Mouse (Mus musculus) layer of hippocampus, adult 11-12 months (tissue): ENCODE data around the gene Sod1.

Experiments
- DNase-seq: peaks from one replicate; pipeline ENCODE4 v3.0.0; 2022; ENCODE audit warnings: low spot score

The Sod1 gene

DNA sequence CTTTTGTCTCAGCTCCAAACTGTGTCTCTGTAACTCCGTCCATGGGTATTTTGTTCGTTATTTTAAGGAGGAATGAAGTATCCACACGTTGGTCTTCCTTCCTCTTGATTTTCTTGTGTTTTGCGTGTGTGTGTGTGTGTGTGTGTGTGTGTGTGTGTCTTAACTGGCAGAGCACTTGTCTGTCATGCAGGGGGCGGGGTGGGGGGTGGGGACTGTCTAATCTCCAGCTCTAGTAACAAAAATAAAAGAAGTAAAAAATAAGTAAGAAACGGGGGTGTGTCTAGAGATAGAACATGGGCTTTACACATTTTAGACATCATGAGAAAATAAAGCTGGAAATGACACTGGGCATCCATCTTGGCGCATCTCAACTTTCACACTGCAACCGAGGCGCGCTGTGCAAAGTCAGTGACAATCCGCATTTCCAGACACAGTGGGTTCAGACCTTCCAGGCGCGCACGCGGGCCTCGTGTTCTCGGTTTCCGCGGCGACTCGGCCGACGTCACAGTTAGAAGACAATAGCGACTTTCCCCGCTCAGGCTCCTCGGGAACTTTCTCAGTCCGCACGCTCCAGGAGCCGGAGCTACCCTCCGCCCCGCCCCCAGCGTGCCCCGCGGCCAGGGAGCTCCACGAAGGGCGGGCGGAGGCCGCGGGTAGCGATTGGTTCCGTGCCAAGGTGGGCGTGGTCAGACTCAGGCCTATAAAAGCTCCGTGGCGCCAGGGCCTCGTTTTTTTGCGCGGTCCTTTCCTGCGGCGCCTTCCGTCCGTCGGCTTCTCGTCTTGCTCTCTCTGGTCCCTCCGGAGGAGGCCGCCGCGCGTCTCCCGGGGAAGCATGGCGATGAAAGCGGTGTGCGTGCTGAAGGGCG is at the start of gene Sod1:
TSS of gene Sod1 (plus strand) at position 729 of the 866 bp plus-strand sequence.
- DNase-seq, result peak; percentile 92

DNA sequence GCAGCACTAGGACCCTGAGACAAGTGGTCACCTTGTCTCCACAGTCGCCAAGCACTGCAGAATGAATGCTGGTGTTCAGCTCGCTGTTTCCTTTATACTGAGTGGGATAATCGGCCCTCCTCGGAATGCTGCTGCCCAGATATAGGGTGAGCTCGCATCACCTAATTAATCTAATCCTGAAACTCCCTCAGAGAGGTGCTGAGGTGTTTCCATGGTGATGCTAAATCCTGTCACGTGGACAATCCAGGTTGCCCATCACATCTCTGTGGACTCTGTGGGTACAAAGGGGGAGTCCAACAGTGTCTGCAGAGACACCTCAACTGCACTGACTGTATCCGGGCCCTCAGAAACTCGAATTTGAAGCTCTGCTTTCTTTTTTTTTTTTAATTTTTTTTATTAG is 49.1 kb upstream of the Sod1 start:
- no peak for DNase-seq

- peak; percentile 65 for DNase-seq
Observed at GRCm38 (mm10) chr16:90176472-90176871, 44.1 kb upstream of the Sod1 start.

DNA sequence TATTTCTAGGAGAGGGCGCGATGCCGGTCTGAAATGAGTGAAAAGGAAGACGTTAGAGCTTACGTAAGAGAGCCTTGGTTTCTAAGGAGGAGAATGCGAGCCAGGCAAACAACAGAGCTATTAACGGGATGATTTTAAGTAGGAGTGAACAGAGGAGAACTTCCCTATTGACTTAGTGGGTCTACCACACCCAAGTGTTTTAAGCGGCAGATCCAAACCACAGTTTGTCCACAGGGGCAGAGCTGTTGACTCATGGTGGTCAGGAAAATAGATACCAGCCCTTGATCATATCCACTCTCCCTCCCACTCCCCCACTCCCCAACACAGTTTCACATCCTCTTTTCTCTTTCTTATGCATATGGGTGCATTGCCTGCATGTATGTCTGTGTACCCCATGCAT is 43.1 kb upstream of the Sod1 start:
- DNase-seq, result no peak

GRCm38 (mm10) chr16:90178404-90178803 is 42.1 kb upstream of the Sod1 start:
- DNase-seq, result no peak

GRCm38 (mm10) chr16:90179892-90180291 is 40.7 kb upstream of the Sod1 start:
- DNase-seq, result no peak

GRCm38 (mm10) chr16:90180975-90181374 is 39.6 kb upstream of the Sod1 start:
- DNase-seq, result no peak

- DNase-seq, result no peak
Observed at GRCm38 (mm10) chr16:90181673-90182072, 38.9 kb upstream of the Sod1 start.

GRCm38 (mm10) chr16:90184135-90184534 is 36.4 kb upstream of the Sod1 start:
- no peak for DNase-seq

DNA sequence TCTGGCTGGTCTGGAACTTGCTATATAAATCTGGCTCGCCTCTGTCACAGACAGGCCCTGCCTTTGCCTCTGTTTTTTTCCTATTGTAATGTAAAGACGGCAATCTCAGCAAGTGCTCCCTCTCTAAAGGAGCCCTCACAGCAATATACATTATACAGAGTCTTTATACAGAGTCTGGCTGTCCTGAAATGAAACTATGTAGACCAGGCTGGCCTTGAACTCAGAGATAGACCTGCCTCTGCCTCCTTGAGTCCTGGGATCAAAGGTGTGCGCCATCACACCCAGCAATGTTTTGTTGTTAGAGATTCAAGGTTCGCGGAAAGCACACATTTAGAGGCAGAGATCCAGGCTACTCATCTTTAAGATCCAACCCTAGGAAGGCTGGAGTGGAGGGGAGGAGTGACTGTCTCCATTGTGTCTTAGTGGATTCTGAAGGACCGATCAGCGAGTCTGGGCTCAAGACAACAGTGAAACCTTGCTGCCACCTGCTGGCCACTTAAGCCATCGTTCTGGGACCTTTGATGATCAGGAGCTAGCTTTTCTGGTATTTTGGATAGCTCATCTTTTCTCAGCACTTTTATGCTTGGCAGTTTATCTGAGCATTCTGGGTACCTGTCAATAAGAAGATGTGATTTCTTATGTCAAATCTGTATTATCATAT is 34.5 kb upstream of the Sod1 start:
- peak; percentile 87 for DNase-seq

- no peak for DNase-seq
Observed at GRCm38 (mm10) chr16:90187453-90187852, 33.1 kb upstream of the Sod1 start.

GRCm38 (mm10) chr16:90191289-90191688 is 29.3 kb upstream of the Sod1 start:
- no peak for DNase-seq

DNA sequence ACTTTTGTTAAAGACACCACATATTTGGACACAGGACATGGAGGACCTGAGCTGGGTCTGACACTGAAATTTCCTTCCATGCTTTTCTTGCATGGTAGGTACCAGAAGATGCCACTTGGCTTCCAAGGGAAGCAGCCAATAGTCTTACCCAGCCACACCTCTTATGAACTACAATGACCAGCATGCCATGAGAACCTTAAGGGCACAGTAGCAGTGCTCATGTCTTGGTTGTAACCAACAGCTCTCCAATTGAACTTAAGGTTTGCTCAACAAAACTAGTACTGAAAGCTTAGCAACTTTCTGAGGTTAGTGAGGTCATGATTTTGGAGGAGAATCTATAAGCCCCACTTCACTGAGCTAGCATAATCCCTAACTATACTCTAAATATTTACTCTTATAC is 26.8 kb upstream of the Sod1 start:
- no peak for DNase-seq

DNA sequence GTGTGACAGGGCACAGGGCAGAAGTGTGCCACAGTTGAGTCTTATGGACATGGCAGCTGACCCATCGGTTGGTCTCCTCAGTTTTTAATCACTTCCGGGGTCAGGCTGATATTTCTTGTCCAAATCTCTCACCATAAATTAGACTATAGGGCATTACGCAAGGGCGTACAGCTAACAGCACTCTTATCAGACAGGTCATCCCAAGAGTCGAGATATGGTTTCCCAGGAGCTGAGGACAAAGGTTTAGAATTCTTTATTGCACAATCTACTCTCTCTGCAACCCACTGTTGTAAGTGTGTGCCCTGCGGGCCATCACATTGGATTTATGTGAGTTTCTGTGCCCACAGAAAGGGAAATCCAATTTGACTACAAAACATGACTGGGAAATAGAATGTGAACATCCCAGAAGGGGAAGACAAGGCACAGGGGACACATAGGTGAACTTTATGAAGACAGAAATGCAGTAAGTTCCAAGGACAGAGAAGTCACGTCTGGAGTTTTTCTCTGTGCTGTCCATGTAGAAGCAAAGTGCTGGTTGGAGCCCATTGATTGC is 23.8 kb upstream of the Sod1 start:
- no peak for DNase-seq

GRCm38 (mm10) chr16:90197337-90197973 is 23.1 kb upstream of the Sod1 start:
- peak; percentile 59 for DNase-seq

GRCm38 (mm10) chr16:90198626-90199025 is 21.9 kb upstream of the Sod1 start:
- no peak for DNase-seq

- no peak for DNase-seq
Observed at GRCm38 (mm10) chr16:90199174-90199573, 21.4 kb upstream of the Sod1 start.

DNA sequence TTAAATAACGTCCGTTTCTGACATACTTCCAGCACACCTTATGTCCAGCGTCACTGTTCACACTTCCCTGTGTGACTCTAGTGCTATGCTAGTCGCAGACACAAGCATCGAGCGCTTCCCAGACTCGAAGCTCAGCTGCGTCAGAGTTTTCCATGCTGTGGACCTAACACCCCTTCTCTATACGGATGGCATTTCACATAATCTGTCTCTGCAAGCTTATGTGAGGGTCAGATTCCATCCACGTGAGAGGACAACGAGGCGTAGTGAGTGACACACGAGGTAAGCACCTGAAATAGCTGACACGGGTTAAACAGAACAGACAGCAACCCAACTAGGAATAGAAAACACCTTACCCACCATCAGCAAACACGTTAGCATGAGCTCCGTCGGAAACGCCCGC is 18.4 kb upstream of the Sod1 start:
- DNase-seq, result no peak

DNA sequence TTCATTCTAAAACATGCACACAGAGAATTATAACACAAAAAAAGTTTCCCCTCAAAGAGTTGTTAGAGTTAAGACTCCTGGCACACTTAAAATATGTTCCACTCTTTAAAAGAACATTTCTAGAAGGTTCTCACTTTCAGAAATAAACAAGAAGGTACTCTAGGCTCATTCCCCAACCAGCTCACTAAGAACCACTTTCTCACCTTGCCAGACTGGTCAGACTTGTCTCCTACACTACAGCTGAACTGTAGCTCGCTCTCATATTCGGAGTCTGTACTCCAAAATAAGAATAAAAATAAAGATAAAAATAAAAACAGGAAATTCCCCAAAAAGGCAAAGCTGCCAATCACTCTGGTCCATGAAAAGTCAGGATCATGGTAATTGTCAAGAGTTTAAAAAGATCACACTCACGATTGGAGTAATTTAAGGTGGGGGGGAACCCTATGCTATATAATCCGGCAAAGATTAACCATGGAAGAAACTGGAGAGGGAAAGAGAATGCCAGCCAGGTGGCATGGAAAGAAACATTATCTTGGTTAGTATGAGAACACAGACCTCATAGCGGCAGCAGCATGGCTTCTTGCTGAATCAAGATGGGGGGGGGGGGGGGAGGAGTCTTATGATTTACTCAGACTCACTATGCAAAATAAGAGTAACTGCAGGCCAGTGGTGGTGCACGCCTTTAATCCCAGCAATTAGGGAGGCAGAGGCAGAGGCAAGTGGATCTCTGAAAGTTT is 17.2 kb upstream of the Sod1 start:
- DNase-seq, result no peak

DNA sequence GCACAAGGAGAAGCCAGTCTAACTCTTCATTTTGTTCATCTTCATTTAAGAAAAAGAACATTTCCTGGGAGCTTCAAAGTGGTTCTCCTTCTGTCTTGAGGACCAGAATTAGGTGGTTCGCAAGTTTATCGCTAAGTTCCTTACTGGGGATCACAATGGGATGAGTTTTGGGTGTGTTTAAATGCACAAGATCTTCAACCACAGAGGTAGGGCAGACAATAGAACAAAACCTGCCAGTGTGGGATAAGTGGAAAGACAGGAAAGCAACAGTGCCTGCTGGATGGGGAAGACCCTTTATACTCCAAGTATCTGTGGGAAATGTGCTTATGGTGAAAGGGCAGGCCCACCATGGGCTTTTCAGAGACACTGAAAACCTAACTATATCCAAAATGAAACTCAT is 15.7 kb upstream of the Sod1 start:
- DNase-seq, result no peak

DNA sequence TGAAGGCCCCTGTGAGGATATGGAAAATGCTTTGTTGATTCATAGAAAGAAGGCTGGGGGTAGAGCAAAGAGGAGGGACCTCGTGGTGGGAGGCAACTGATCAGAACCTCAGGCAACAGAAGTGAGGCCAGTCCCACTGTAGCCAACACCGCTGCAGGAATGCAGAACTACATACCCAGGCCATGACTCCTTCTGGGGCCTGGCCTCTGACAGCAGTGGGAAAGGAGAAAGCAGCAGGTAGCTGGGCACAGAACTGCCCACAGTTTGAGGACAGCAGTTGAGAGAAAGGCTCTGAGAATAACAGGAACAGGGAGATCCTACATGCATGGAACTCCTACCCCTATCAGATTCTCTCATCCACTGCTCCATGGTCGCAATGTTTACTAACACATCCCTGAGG is 11.6 kb upstream of the Sod1 start:
- DNase-seq, result no peak

DNA sequence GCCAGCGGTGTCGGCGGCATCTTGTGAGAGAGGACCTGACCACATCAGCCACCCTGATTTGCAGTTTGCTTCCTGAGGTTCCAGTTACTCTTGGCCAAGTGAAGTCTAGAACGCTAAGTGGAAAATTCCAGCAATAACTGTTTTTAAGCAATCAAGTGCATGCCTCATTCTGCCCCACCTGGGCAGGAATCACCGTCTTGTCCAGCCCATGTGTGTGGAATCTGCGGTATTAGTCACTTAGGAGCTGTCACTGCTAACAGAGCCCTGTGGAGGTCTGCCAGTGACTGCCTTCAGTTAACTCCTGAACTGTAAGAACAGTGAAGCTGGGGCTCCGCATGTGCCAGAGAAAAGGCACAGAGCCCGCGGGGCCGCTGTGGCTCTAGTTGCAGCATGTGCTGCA is 9.8 kb upstream of the Sod1 start:
- no peak for DNase-seq
